In genomic region chr16:18249364-18249967, GRCm38 (mm10) we compare ENCODE assay signal across 8 mouse cellular contexts. TPM values are rescaled to one million over a fixed set of nuclear protein-coding genes. Genes with fewer than 3 reads are reported as not detected.
DNase-seq lines count a peak whose midpoint lies in the region; ATAC-seq lines count a peak whose summit lies in the region.

No protein-coding gene starts in this region.

- peaks cover 49% of the 10 kb centered on the region for H3K4me1 ChIP-seq in forebrain, embryonic 10.5 days
- H3K4me1 ChIP-seq in hindbrain, embryonic 14.5 days (replicated peaks; ENCODE audit: control insufficient read depth, insufficient read depth, low read length), result peaks cover 28% of the 10 kb centered on the region

- H3K27ac ChIP-seq in forebrain, embryonic 10.5 days, result peak overlapping the region; percentile 99
- H3K27ac ChIP-seq in hindbrain, embryonic 14.5 days, result peak overlapping the region; percentile 87

- H3K36me3 ChIP-seq in forebrain, embryonic 10.5 days (replicated peaks), result peaks cover 76% of the 10 kb centered on the region
- H3K36me3 ChIP-seq in hindbrain, embryonic 14.5 days (replicated peaks; ENCODE audit: control insufficient read depth, insufficient read depth), result peaks cover 65% of the 10 kb centered on the region

- peak overlapping the region; percentile 94 for H3K4me2 ChIP-seq in hindbrain, embryonic 14.5 days (replicated peaks)

- H3K4me3 ChIP-seq in forebrain, embryonic 10.5 days, result peak overlapping the region; percentile 93
- H3K4me3 ChIP-seq in hindbrain, embryonic 14.5 days (replicated peaks; ENCODE audit: low read length), result peak overlapping the region; percentile 87

- intact Hi-C loops in left cerebral cortex, postnatal 4 days (cut with DNase I), result no loop called here

- H3K9ac ChIP-seq in hindbrain, embryonic 14.5 days, result peak overlapping the region; percentile 74

- peak; percentile 5 for ATAC-seq in hindbrain, embryonic 14.5 days (ENCODE audit: low FRiP score)
- peak; percentile 28 for ATAC-seq in megakaryocyte-erythroid progenitor cell, adult 5-6 weeks (replicated peaks; ENCODE audit: low FRiP score, low TSS enrichment, poor library complexity, severe bottlenecking)

- 13% methylated on average over 27 of the region's 27 CpGs for WGBS in forebrain, embryonic 10.5 days
- WGBS in hindbrain, embryonic 14.5 days, result 8% methylated on average over 27 of the region's 27 CpGs

- no peaks in the 10 kb centered on the region for H3K9me3 ChIP-seq in forebrain, embryonic 10.5 days
- no peaks in the 10 kb centered on the region for H3K9me3 ChIP-seq in hindbrain, embryonic 14.5 days (ENCODE audit: control insufficient read depth, low read length)

- H3K27me3 ChIP-seq in forebrain, embryonic 10.5 days (ENCODE audit: poor library complexity, severe bottlenecking), result no peaks in the 10 kb centered on the region
- no peaks in the 10 kb centered on the region for H3K27me3 ChIP-seq in hindbrain, embryonic 14.5 days (ENCODE audit: control insufficient read depth, insufficient read depth, low read length)

- DNase-seq in adrenal gland, adult 18-20 months (ENCODE audit: low spot score in 2 of 2), result peak; percentile 48 to 49
- no peak for DNase-seq in adrenal gland, postnatal 4 days (ENCODE audit: low spot score in 2 of 2)
- peak; percentile 60 for DNase-seq in brain, adult 2 months (ENCODE audit: low read depth, low spot score)
- peak; percentile 57 for DNase-seq in forebrain, embryonic 10.5 days (ENCODE audit: extremely low spot score, low spot score)
- peak; percentile 29 for DNase-seq in hindbrain, embryonic 14.5 days (ENCODE audit: low spot score)
- peak; percentile 40 for DNase-seq in left cerebral cortex, postnatal 4 days
- DNase-seq in spleen, adult 12 weeks (ENCODE audit: low spot score), result peak; percentile 41

RNA-seq across cellular contexts. Expression of gene Ranbp1, which starts 0.9 kb away (rescaled TPM):
- total RNA-seq in adrenal gland, adult 18-20 months (2021), result 100 to 1,000 TPM; 114 to 143 TPM
- total RNA-seq in adrenal gland, postnatal 4 days (2021), result 100 to 1,000 TPM; 167 to 187 TPM
- polyA plus RNA-seq in forebrain, embryonic 10.5 days (2016; fragmentation: Nextera tagmentation; extraction: Ambion mirVana), result 1,297 and 1,372 TPM in 2 replicates
- 411 and 415 TPM in 2 replicates for polyA plus RNA-seq in hindbrain, embryonic 14.5 days (2014; fragmentation: Nextera tagmentation; extraction: Ambion mirVana)
- 100 to 1,000 TPM; 158 to 160 TPM for total RNA-seq in left cerebral cortex, postnatal 4 days (2021)
- 485 and 544 TPM in 2 replicates for total RNA-seq in megakaryocyte-erythroid progenitor cell, adult 5-6 weeks (2014; fragmentation: Nextera tagmentation)
- 572 and 765 TPM in 2 replicates for total RNA-seq in megakaryocyte-erythroid progenitor cell, adult 5-6 weeks (2017)

RNA-seq across cellular contexts. Expression of gene Trmt2a, which starts 1.0 kb away (rescaled TPM):
- total RNA-seq in adrenal gland, adult 18-20 months (2021), result 10 to 100 TPM; 41.8 to 44.1 TPM
- 10 to 100 TPM; 55.7 to 58.8 TPM for total RNA-seq in adrenal gland, postnatal 4 days (2021)
- polyA plus RNA-seq in forebrain, embryonic 10.5 days (2016; fragmentation: Nextera tagmentation; extraction: Ambion mirVana), result 134 and 139 TPM in 2 replicates
- 70.9 and 77.0 TPM in 2 replicates for polyA plus RNA-seq in hindbrain, embryonic 14.5 days (2014; fragmentation: Nextera tagmentation; extraction: Ambion mirVana)
- total RNA-seq in left cerebral cortex, postnatal 4 days (2021), result 10 to 100 TPM; 59.3 to 62.3 TPM
- total RNA-seq in megakaryocyte-erythroid progenitor cell, adult 5-6 weeks (2014; fragmentation: Nextera tagmentation), result 162 and 237 TPM in 2 replicates
- total RNA-seq in megakaryocyte-erythroid progenitor cell, adult 5-6 weeks (2017), result 56.6 and 73.7 TPM in 2 replicates

RNA-seq across cellular contexts. Expression of gene Gm49776, which starts 8.7 kb away (rescaled TPM):
- not detected for total RNA-seq in adrenal gland, adult 18-20 months (2021)
- total RNA-seq in adrenal gland, postnatal 4 days (2021), result not detected
- polyA plus RNA-seq in forebrain, embryonic 10.5 days (2016; fragmentation: Nextera tagmentation; extraction: Ambion mirVana), result 3.0 and 5.8 TPM in 2 replicates
- 5.3 TPM in 1 of 2 replicates, not detected in the other for polyA plus RNA-seq in hindbrain, embryonic 14.5 days (2014; fragmentation: Nextera tagmentation; extraction: Ambion mirVana)
- total RNA-seq in left cerebral cortex, postnatal 4 days (2021), result not detected
- total RNA-seq in megakaryocyte-erythroid progenitor cell, adult 5-6 weeks (2014; fragmentation: Nextera tagmentation), result not detected in 2 replicates
- total RNA-seq in megakaryocyte-erythroid progenitor cell, adult 5-6 weeks (2017), result 0.47 TPM in 1 of 2 replicates, not detected in the other

RNA-seq across cellular contexts. Expression of gene Zdhhc8, which starts 14.5 kb away (rescaled TPM):
- total RNA-seq in adrenal gland, adult 18-20 months (2021), result 10 to 100 TPM; 20.6 to 21.2 TPM
- total RNA-seq in adrenal gland, postnatal 4 days (2021), result 10 to 100 TPM; 26.7 to 27.0 TPM
- 9.7 and 10.5 TPM in 2 replicates for polyA plus RNA-seq in forebrain, embryonic 10.5 days (2016; fragmentation: Nextera tagmentation; extraction: Ambion mirVana)
- 14.8 and 16.4 TPM in 2 replicates for polyA plus RNA-seq in hindbrain, embryonic 14.5 days (2014; fragmentation: Nextera tagmentation; extraction: Ambion mirVana)
- total RNA-seq in left cerebral cortex, postnatal 4 days (2021), result 10 to 100 TPM; 53.8 to 54.4 TPM
- total RNA-seq in megakaryocyte-erythroid progenitor cell, adult 5-6 weeks (2014; fragmentation: Nextera tagmentation), result 3.1 and 4.8 TPM in 2 replicates
- total RNA-seq in megakaryocyte-erythroid progenitor cell, adult 5-6 weeks (2017), result 0.56 and 4.5 TPM in 2 replicates

RNA-seq across cellular contexts. Expression of gene Ccdc188, which starts 31.8 kb away (rescaled TPM):
- not detected for total RNA-seq in adrenal gland, adult 18-20 months (2021)
- total RNA-seq in adrenal gland, postnatal 4 days (2021), result not detected
- not detected in 2 replicates for polyA plus RNA-seq in forebrain, embryonic 10.5 days (2016; fragmentation: Nextera tagmentation; extraction: Ambion mirVana)
- polyA plus RNA-seq in hindbrain, embryonic 14.5 days (2014; fragmentation: Nextera tagmentation; extraction: Ambion mirVana), result not detected in 2 replicates
- total RNA-seq in left cerebral cortex, postnatal 4 days (2021), result not detected
- not detected in 2 replicates for total RNA-seq in megakaryocyte-erythroid progenitor cell, adult 5-6 weeks (2014; fragmentation: Nextera tagmentation)
- not detected in 2 replicates for total RNA-seq in megakaryocyte-erythroid progenitor cell, adult 5-6 weeks (2017)

Comparison
In these comparisons a context has a peak if more than half of its experiments do, and no peak if none do; other contexts are left out.
1. DNase-seq: peak in adrenal gland, adult 18-20 months (2 of 2), brain, adult 2 months (single experiment), forebrain, embryonic 10.5 days (single experiment), hindbrain, embryonic 14.5 days (single experiment), left cerebral cortex, postnatal 4 days (single experiment) and spleen, adult 12 weeks (single experiment); none in adrenal gland, postnatal 4 days (0 of 2).